Mouse (Mus musculus): ENCODE measurements at regions not wholly inside any gene's neighbourhood (a gene's known extent, or its start where the extent isn't known, plus 50 kb on each side); places are given as distances from the start of the nearest gene placed in this dataset.
A peak's percentile ranks its signal among the peaks of the same experiment; 100 is the strongest.

- no peak for DNase-seq
These were observed 181.6 kb upstream of the Gm6793 start for GRCm38 (mm10) chr8:112196423-112196822.

DNA sequence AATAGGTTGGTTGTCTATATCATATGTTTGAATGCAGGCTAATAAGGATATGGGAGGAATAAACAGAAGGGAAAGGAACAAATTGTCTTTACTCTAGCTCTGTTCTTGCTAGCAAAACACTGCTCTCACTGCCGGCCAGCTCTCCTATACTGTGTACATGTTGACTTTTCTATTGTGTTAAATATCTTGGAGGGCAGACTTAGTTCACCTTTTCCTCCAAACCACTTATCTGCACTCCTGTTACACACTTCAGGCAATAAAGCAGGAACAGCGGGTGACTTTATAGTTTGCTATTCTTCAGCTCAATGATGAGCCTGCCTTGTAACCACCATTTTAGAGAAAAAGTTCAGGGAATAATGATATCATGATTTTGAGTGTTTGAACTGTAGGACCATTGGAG, 181.0 kb upstream of the Gm6793 start:
- DNase-seq: no peak

- no peak for DNase-seq
These were observed 177.0 kb upstream of the Gm6793 start for GRCm38 (mm10) chr8:112191846-112192245.

DNA sequence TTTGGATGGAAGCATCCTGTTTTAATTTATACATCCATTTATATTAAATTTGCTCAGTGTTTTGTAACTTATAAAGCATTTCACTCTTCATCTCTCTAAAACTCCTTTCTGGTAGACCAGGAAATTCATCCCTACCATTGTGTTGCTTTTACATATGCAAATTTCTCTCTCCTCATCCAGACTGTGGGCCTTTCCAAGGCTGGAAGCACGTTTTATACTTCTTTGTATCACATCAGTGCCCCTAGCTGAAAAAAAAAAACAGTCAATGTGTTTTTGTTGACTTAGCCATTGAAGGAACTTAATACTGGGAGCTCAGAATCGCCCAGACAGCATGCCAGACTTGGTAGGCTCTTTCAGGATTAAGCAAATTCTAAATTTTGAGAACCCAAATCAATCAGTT, 174.9 kb upstream of the Gm6793 start:
- no peak for DNase-seq

GRCm38 (mm10) chr8:112170184-112170583, 155.3 kb upstream of the Gm6793 start:
- DNase-seq: peak; percentile 8

- no peak for DNase-seq
These were observed 141.8 kb upstream of the Gm6793 start for GRCm38 (mm10) chr8:112156656-112157055.

DNA sequence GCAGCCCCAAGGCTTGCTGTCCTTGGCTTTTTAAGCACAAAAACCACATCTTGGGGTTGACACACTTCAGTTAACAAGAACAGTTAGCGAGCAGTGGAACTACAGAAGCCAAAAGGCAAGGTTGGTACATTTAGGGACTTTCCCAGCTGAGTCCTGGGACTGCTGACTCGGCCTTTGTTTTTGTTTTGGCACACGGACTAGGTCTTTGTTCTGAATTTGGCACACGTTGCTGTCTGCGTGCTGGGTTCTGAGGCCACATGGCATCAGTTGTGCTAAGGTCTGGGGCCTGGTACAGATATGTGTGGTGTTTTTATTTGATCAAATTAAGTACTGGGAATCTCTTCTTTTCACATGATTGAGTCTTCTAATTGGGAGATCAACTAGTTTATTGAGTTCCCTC, 124.1 kb upstream of the Gm6793 start:
- no peak for DNase-seq

GRCm38 (mm10) chr8:112130196-112130595, 115.4 kb upstream of the Gm6793 start:
- no peak for DNase-seq

DNA sequence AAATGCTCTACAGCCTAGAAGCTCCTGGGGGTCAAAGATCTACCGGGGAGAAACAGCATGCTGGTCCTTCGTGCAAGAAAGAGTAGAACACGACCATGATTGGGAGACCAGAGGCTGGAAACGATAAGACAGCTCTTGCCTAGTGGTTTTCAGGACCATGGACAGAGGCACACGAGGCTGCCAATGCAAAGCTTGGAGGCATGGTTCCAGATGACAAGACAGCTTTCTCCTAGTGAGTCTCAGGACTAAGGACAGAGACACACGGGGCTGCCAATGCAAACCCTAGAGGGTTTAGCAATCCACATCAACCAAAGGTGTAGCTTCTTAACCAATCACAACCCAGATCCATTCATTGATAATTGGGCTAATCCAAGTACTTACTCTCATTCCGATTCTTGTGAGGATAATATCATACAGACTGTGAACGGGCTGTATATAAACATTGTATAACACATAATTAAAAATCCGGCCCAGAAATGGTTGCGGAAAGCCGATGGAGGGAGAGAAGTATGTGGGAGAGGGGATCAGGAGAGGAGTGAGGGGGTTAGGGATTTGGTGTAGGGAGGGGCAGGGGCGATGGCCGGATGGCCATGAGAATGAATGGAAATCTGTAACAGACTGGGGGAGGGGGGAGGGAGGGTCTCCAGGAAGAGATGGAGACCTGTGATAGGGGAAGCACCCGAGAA, 114.1 kb upstream of the Gm6793 start:
- peak; percentile 31 for DNase-seq

GRCm38 (mm10) chr8:112111950-112112349, 97.1 kb upstream of the Gm6793 start:
- DNase-seq: no peak

DNA sequence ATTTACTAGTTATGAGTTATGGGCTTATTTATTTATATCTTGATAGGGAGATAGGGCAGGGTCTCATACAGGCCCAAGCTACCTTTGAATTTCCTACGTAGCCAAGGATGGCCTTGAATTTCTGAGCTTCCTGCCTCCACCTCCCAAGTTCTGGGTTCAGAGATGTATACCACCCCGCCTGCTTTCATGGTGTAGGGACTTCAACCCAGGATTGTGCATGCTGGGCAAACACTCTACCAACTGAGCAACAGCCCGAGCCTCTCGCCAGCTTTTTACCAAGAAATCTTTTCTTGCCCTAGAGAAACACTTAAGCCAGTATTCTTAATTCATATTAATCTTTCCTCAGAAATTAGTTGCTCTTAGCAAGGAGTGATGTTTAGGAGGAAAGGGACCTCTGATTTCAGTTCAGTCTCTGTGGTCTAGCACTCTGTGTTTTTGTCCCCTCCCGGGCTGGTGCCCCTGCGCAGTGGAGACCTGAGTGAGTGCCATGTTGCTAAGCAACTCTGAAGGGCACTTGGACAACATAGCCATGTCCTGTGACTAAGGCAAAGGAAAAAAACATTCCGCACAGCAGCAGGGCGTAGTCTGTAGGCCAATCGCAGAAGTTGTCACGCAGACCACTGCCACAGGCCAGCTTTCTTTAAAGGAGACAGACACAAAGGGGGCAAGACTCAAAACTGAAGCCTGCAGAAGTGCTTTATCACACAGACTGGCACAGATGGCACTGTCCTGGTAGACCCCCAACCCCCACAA, 83.2 kb upstream of the Gm6793 start:
- no peak for DNase-seq

DNA sequence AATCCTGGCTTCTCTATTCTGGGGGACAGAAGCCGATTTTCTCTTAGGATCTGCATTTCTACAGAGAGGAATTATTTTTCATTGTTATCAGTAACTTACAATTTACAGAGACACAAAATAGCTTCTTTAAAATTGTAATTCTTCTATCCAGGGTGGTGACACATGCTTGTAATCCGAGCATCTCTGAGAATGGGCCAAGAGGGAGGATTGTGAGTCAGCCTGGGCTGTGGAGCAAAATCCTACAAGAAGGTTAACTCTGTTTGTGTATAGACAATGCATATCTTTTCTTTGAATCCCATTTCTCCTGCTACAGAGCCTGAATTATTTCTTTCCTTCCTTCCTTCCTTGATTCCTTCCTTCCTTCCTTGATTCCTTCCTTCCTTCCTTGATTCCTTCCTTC, 80.0 kb upstream of the Gm6793 start:
- no peak for DNase-seq

GRCm38 (mm10) chr8:112093554-112093953, 78.7 kb upstream of the Gm6793 start:
- DNase-seq: no peak

DNA sequence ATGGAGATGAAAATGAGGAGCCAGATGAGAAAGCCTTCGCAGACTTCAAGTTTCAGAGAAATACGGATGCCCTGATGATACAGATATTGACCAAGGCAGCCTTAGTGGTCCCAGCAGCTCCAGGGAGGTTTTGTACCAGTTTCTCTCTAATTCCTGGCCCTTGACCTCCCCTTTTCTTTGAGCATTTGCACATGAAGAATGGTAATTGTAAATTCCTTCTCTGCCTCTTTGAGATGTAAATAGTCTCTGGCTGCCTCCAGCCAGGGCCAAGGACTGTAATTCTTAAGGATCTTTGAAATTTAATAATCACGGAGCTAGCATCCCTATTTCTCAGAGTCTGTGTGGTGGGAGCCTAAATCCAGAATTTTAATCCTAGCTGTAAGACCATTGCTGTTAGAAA, 78.0 kb upstream of the Gm6793 start:
- DNase-seq: no peak

DNA sequence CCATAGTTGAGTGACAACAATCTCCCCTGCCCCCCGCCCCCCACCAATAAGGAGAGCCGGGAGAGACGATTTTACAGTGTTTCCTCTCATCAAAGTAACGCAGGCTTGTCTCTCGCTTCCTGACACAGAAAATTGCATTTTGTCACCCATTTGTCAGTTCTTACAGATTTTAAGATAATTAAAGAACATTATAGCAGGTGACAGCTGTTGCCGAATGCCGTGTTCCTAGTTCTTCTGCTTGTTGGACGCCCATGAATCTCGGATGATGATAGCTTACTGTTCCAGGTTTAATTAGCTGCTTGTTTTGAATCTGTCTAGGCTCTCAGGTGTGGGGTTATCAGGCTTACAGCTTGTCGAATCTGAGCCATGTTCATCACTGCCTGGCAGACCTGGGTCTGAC, 63.8 kb upstream of the Gm6793 start:
- DNase-seq: no peak

DNA sequence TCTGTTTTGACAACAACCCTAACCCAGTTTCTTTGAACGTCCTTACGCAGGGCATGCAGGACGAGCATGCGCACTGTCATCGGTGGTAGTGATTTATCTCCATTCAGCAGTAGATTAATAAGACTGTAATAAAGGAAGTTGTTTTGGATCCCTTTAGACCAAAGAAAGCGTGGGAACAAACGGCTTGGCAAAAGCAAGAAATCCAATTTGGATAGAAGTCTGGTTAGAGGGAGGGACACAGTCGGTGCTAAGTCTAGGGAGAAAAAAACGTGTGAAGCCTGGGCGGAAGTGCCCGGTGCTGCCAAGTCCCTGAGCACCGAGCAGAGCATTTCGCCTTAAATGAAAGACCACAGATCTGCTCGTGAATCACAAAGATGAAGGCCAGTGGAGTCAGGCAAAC, 57.4 kb upstream of the Gm6793 start:
- DNase-seq: no peak

DNA sequence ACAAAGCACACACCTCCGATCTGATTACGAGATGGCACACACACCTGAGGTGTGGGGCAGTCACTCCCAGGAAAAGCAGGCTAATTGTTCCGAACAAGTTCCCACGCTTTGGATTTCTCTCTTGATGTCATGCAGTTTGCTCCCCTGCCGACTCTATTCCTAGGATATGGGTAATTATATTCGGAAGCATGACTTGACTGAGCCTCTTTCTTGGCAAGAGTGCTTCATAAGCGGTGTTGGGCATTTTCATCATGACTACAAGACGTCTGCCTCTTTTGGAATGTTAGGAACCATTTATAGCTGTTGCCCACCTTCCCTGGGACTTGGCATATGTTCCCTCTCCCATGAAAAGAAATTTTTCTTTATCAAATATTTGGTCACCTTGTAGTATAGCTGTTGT, 55.4 kb upstream of the Gm6793 start:
- DNase-seq: no peak
